Mouse (Mus musculus) kidney, adult 11 months (tissue): ENCODE measurements around the gene Tmem159.
A peak's percentile ranks its signal among the peaks of the same experiment; 100 is the strongest.

Experiments
- DNase-seq: peaks from one replicate; pipeline ENCODE4 v3.0.0; 2022

Tmem159 gene

DNA sequence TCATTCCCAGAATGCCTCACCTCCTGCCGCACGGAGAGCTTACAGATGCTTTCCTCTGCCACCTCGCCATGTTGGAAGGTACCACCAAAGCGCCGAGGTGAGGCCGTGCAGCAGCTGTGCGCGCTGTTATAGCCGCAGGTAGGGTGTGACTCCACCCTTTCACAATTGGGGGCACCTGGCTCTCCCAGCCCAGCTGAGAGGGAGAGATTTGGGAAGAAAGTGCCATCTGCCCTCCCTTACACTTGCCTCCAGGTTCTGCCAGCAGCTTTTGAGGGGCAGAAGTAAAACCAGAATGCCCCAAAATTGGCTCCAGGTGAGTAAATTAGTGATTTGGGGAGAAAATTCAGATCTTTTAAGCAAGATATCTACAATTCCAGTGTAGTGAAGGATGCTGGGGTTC is 43.0 kb downstream of the Tmem159 start, which contains the start of gene Zp2:
Zp2 (minus strand) TSS at position 101 of the 400 bp plus-strand sequence.
- DNase-seq, result no peak

DNA sequence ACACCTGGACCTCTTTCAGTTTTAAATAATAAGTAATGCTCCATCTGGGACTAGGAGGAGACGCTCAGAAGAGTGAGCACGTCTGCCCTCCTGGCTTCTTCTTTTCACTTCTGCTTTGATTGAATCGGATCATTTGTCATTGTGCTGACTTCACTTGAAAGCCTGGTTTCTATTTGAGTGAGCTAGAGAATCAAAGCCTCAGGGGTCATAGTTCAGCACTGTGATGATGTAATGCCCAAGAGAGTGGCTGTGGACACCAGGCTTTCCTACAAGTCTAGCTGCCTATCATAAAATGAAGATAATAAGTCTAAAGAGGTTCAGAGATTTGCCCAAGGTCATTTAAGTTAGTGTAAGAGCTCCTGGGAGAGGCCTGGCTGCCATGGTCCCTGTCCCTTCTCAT is 48.1 kb downstream of the Tmem159 start:
- DNase-seq, result peak; percentile 56

DNA sequence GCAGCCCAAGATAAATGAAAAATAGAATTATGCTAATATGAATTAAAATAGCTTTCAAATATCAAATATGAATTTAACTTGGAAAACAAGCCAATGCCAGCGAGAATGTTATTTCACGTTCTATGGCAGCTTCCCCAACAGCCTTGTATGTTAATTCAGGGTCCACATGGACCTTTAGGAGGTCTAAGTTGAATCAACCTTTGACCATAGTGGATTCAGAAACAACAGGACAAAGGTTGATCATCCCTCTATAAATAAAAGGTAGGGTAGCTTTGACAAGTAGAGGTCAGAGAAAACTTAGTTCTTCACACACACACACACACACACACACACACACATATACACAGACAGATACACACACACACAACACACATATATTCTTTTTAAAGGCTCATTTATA is 48.7 kb downstream of the Tmem159 start:
- no peak for DNase-seq

DNA sequence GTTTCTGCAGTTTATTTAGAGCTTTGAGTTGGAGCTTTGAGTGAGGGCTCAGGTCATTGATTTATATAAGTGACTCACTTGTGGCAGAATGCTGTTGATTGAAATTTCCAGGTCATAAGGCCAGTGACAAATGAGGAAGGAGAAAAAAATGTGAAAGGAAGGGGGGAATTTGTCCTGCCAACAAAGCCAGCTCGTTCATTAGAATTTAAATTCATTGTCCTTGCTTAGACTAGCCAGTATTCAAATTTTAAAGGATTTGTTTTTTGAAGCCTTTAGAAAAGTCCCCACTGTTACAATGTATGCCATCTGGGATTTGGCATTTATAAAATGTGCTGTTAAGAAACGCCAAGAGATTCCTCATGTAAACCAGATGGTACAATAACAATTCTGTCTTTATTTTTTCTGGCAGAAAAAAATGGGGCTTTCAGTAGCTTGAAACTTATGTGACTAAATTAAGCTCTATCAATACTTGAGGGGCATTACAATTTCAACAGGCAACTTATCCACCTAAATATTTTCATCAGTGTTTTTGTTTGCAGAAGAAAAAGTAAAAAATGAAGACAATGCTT is 54.8 kb downstream of the Tmem159 start:
- no peak for DNase-seq

DNA sequence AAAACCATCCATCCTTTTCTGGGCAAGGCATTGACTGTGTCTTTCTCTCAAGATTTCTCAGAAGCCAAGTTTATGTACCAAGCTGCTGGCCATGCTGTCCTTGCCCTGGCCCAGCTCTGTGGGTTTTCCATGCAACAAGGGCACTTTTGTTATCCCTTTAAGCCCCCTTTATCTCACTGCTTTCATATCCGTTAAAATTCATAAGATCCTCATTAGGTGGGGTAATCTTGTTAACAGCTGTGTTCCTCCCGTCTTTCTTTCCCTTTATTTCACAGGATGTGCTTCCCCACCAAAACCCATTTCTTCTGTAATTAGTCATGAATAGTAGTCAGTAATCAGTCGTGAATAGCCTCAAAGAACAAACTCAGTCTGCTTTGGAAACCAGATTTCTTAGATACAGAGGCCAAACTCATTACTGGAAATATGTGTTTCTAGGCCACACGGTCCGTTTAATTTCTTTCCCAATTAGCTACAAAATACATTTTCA is 55.5 kb downstream of the Tmem159 start:
- no peak for DNase-seq

DNA sequence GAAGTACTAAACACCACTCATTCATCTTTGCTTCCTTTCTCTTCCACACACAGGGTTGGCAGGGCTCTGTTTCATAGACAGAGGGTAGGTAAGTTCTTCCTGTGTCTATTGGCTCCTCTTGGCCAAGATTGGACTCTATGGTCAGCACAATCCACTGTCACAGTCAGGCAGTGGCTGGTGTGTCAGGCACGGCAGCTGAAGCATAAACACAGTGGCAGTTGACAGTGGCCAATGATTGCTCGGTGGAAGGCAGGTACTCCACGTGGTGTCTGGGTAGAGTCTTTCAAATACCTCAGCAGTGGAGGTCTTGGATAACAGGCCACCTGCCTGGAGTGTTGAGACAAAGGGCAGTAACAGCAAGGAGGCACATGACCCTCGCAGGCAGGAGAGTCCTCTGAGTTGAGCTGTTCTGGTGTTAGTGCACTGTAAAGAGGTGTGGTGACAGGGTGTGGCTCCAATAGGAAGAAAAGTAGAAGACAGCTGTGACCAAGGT is 56.0 kb downstream of the Tmem159 start:
- peak; percentile 14 for DNase-seq

DNA sequence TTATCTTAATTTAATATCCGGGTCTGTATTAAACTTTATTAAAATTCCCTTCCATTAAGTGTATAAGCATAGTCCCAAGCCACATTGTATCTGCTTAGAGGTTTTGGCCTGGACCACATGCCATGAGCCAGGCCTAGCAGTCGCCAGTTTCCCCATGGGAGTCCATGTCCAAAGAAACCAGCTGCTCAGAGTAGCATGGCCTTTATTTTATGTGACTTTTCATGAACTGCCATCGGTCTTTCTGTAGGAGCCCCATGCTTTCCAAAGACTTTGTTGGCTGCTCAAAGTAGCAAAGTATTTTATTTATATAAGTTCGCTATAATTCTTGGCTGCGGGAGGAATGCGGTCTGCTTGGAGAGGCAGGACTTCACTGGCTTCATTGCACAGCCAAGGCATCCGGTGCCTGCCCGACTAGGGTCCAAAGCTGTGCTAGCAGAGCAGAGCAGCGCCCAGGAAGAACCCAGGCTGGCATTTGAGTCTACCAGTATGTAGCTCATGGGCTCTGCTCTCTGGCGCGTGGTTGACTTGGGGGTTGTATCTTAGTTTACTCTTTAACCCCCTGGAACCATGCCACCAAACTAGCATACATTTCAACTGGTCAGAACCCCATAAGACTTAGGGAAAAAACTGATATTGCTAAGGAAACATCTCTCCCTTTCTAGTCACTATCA is 61.6 kb downstream of the Tmem159 start:
- DNase-seq, result peak; percentile 52
